Mouse (Mus musculus) c-Kit-positive CD71-negative TER-119-negative erythroid progenitor cells, embryonic 14.5 days (primary cell): ENCODE results near the gene Tbc1d22a.

Experiments
- DNase-seq: peaks from one replicate; pipeline ENCODE4 v3.0.0-alpha.2; 2013; ENCODE audit warnings: low read depth

The Tbc1d22a gene

GRCm38 (mm10) chr15:86409352-86409751 is 195.1 kb downstream of the Tbc1d22a start:
- DNase-seq: no peak

GRCm38 (mm10) chr15:86411532-86412080 is 197.3 kb downstream of the Tbc1d22a start:
- DNase-seq: no peak

GRCm38 (mm10) chr15:86415951-86416350 is 201.7 kb downstream of the Tbc1d22a start:
- DNase-seq: no peak

GRCm38 (mm10) chr15:86418436-86418835 is 204.2 kb downstream of the Tbc1d22a start:
- no peak for DNase-seq

GRCm38 (mm10) chr15:86419620-86420019 is 205.4 kb downstream of the Tbc1d22a start:
- no peak for DNase-seq

- no peak for DNase-seq
Observed at GRCm38 (mm10) chr15:86422858-86423257, 208.6 kb downstream of the Tbc1d22a start.

- DNase-seq: no peak
Observed at GRCm38 (mm10) chr15:86423884-86424283, 209.6 kb downstream of the Tbc1d22a start.

- DNase-seq: no peak
Observed at GRCm38 (mm10) chr15:86424971-86425370, 210.7 kb downstream of the Tbc1d22a start.

- no peak for DNase-seq
Observed at GRCm38 (mm10) chr15:86426364-86427000, 212.2 kb downstream of the Tbc1d22a start.

- DNase-seq: no peak
Observed at GRCm38 (mm10) chr15:86427439-86427838, 213.2 kb downstream of the Tbc1d22a start.

- DNase-seq: no peak
Observed at GRCm38 (mm10) chr15:86428496-86428895, 214.2 kb downstream of the Tbc1d22a start.

GRCm38 (mm10) chr15:86429766-86430335 is 215.6 kb downstream of the Tbc1d22a start:
- no peak for DNase-seq

GRCm38 (mm10) chr15:86431539-86432080 is 217.4 kb downstream of the Tbc1d22a start:
- no peak for DNase-seq

- no peak for DNase-seq
Observed at GRCm38 (mm10) chr15:86432791-86433190, 218.5 kb downstream of the Tbc1d22a start.

- DNase-seq: no peak
Observed at GRCm38 (mm10) chr15:86433378-86433777, 219.1 kb downstream of the Tbc1d22a start.

- no peak for DNase-seq
Observed at GRCm38 (mm10) chr15:86434241-86434640, 220.0 kb downstream of the Tbc1d22a start.

GRCm38 (mm10) chr15:86437346-86437745 is 223.1 kb downstream of the Tbc1d22a start:
- no peak for DNase-seq

GRCm38 (mm10) chr15:86439015-86439796 is 224.9 kb downstream of the Tbc1d22a start:
- no peak for DNase-seq

- no peak for DNase-seq
Observed at GRCm38 (mm10) chr15:86444271-86444670, 230.0 kb downstream of the Tbc1d22a start.

GRCm38 (mm10) chr15:86446064-86446463 is 231.8 kb downstream of the Tbc1d22a start:
- no peak for DNase-seq

- no peak for DNase-seq
Observed at GRCm38 (mm10) chr15:86447251-86447650, 233.0 kb downstream of the Tbc1d22a start.

- no peak for DNase-seq
Observed at GRCm38 (mm10) chr15:86449236-86449635, 235.0 kb downstream of the Tbc1d22a start.

GRCm38 (mm10) chr15:86449794-86450193 is 235.5 kb downstream of the Tbc1d22a start:
- no peak for DNase-seq
